Mouse (Mus musculus) E14TG2a.4 (cell line): Measurements from ENCODE around the gene Chuk.

Experiments used
- CTCF ChIP-seq: conservative IDR thresholded peaks from 2 replicates; pipeline ENCODE4 v1.5.1; 2014; ENCODE audit warnings: low read length
- NANOG ChIP-seq: IDR thresholded peaks from 2 replicates; pipeline ENCODE4 v1.6.1; 2014; ENCODE audit warnings: borderline replicate concordance, low read length, mixed read lengths
- POU5F1 ChIP-seq: IDR thresholded peaks from 2 replicates; pipeline ENCODE4 v1.6.1; 2014; ENCODE audit warnings: low read length, borderline replicate concordance

GRCm38 (mm10) chr19:44063773-44064172, 43.5 kb downstream of the Chuk start:
- TF ChIP-seq CTCF (no peak), NANOG (no peak), POU5F1 (no peak)
